Mouse (Mus musculus): ENCODE measurements around the gene B3gat3. TPM values are rescaled to one million over a fixed set of nuclear protein-coding genes. Genes with fewer than 3 reads are reported as not detected.

Gene B3gat3
- polyA plus RNA-seq, 1 experiment from 2014 or later: 2.5 TPM

Other genes with a start within 250 kb of the B3gat3 start
- 109 TPM for gene Slc3a2, start 197.0 kb upstream of the B3gat3 start, polyA plus RNA-seq (2014; fragmentation: Illumina TruSeq; extraction: RNeasy Lipid Tissue Mini Kit (QIAGEN cat#74804); ENCODE audit: low read depth, low replicate concordance)
- gene Wdr74, start 184.5 kb upstream of the B3gat3 start, polyA plus RNA-seq (2014; fragmentation: Illumina TruSeq; extraction: RNeasy Lipid Tissue Mini Kit (QIAGEN cat#74804); ENCODE audit: low read depth, low replicate concordance): 12.8 TPM
- 11.7 TPM for gene 1700092M07Rik, start 179.7 kb upstream of the B3gat3 start, polyA plus RNA-seq (2014; fragmentation: Illumina TruSeq; extraction: RNeasy Lipid Tissue Mini Kit (QIAGEN cat#74804); ENCODE audit: low read depth, low replicate concordance)
- 48.6 TPM for gene Stx5a, start 179.0 kb upstream of the B3gat3 start, polyA plus RNA-seq (2014; fragmentation: Illumina TruSeq; extraction: RNeasy Lipid Tissue Mini Kit (QIAGEN cat#74804); ENCODE audit: low read depth, low replicate concordance)
- gene Nxf1, start 163.3 kb upstream of the B3gat3 start, polyA plus RNA-seq (2014; fragmentation: Illumina TruSeq; extraction: RNeasy Lipid Tissue Mini Kit (QIAGEN cat#74804); ENCODE audit: low read depth, low replicate concordance): 182 TPM
- gene Tmem223, start 149.4 kb upstream of the B3gat3 start, polyA plus RNA-seq (2014; fragmentation: Illumina TruSeq; extraction: RNeasy Lipid Tissue Mini Kit (QIAGEN cat#74804); ENCODE audit: low read depth, low replicate concordance): 4.5 TPM
- gene Tmem179b, start 145.9 kb upstream of the B3gat3 start, polyA plus RNA-seq (2014; fragmentation: Illumina TruSeq; extraction: RNeasy Lipid Tissue Mini Kit (QIAGEN cat#74804); ENCODE audit: low read depth, low replicate concordance): 14.4 TPM
- gene Taf6l, start 134.0 kb upstream of the B3gat3 start, polyA plus RNA-seq (2014; fragmentation: Illumina TruSeq; extraction: RNeasy Lipid Tissue Mini Kit (QIAGEN cat#74804); ENCODE audit: low read depth, low replicate concordance): 3.2 TPM
- 51.5 TPM for gene Polr2g, start 121.8 kb upstream of the B3gat3 start, polyA plus RNA-seq (2014; fragmentation: Illumina TruSeq; extraction: RNeasy Lipid Tissue Mini Kit (QIAGEN cat#74804); ENCODE audit: low read depth, low replicate concordance)
- 5.3 TPM for gene Zbtb3, start 117.8 kb upstream of the B3gat3 start, polyA plus RNA-seq (2014; fragmentation: Illumina TruSeq; extraction: RNeasy Lipid Tissue Mini Kit (QIAGEN cat#74804); ENCODE audit: low read depth, low replicate concordance)
- gene Ttc9c, start 101.0 kb upstream of the B3gat3 start, polyA plus RNA-seq (2014; fragmentation: Illumina TruSeq; extraction: RNeasy Lipid Tissue Mini Kit (QIAGEN cat#74804); ENCODE audit: low read depth, low replicate concordance): 14.5 TPM
- gene Hnrnpul2, start 100.4 kb upstream of the B3gat3 start, polyA plus RNA-seq (2014; fragmentation: Illumina TruSeq; extraction: RNeasy Lipid Tissue Mini Kit (QIAGEN cat#74804); ENCODE audit: low read depth, low replicate concordance): 45.8 TPM
- gene AC129217.1, start 90.6 kb upstream of the B3gat3 start, polyA plus RNA-seq (2014; fragmentation: Illumina TruSeq; extraction: RNeasy Lipid Tissue Mini Kit (QIAGEN cat#74804); ENCODE audit: low read depth, low replicate concordance): 0.76 TPM
- gene Bscl2, start 82.9 kb upstream of the B3gat3 start, polyA plus RNA-seq (2014; fragmentation: Illumina TruSeq; extraction: RNeasy Lipid Tissue Mini Kit (QIAGEN cat#74804); ENCODE audit: low read depth, low replicate concordance): 360 TPM
- 0.53 TPM for gene Gng3, start 81.2 kb upstream of the B3gat3 start, polyA plus RNA-seq (2014; fragmentation: Illumina TruSeq; extraction: RNeasy Lipid Tissue Mini Kit (QIAGEN cat#74804); ENCODE audit: low read depth, low replicate concordance)
- 0.56 TPM for gene Lrrn4cl, start 69.6 kb upstream of the B3gat3 start, polyA plus RNA-seq (2014; fragmentation: Illumina TruSeq; extraction: RNeasy Lipid Tissue Mini Kit (QIAGEN cat#74804); ENCODE audit: low read depth, low replicate concordance)
- gene Ubxn1, start 48.9 kb upstream of the B3gat3 start, polyA plus RNA-seq (2014; fragmentation: Illumina TruSeq; extraction: RNeasy Lipid Tissue Mini Kit (QIAGEN cat#74804); ENCODE audit: low read depth, low replicate concordance): 23.5 TPM
- 2.4 TPM for gene Uqcc3, start 39.5 kb upstream of the B3gat3 start, polyA plus RNA-seq (2014; fragmentation: Illumina TruSeq; extraction: RNeasy Lipid Tissue Mini Kit (QIAGEN cat#74804); ENCODE audit: low read depth, low replicate concordance)
- 107 TPM for gene Lbhd1, start 36.6 kb upstream of the B3gat3 start, polyA plus RNA-seq (2014; fragmentation: Illumina TruSeq; extraction: RNeasy Lipid Tissue Mini Kit (QIAGEN cat#74804); ENCODE audit: low read depth, low replicate concordance)
- gene Gm49403, start 36.4 kb upstream of the B3gat3 start, polyA plus RNA-seq (2014; fragmentation: Illumina TruSeq; extraction: RNeasy Lipid Tissue Mini Kit (QIAGEN cat#74804); ENCODE audit: low read depth, low replicate concordance): not detected
- gene 1810009A15Rik, start 31.5 kb upstream of the B3gat3 start, polyA plus RNA-seq (2014; fragmentation: Illumina TruSeq; extraction: RNeasy Lipid Tissue Mini Kit (QIAGEN cat#74804); ENCODE audit: low read depth, low replicate concordance): 35.7 TPM
- gene Gm49416, start 31.4 kb upstream of the B3gat3 start, polyA plus RNA-seq (2014; fragmentation: Illumina TruSeq; extraction: RNeasy Lipid Tissue Mini Kit (QIAGEN cat#74804); ENCODE audit: low read depth, low replicate concordance): not detected
- gene Ints5, start 27.4 kb upstream of the B3gat3 start, polyA plus RNA-seq (2014; fragmentation: Illumina TruSeq; extraction: RNeasy Lipid Tissue Mini Kit (QIAGEN cat#74804); ENCODE audit: low read depth, low replicate concordance): 0.32 TPM
- gene Ganab, start 22.3 kb upstream of the B3gat3 start, polyA plus RNA-seq (2014; fragmentation: Illumina TruSeq; extraction: RNeasy Lipid Tissue Mini Kit (QIAGEN cat#74804); ENCODE audit: low read depth, low replicate concordance): 30.6 TPM
- gene Rom1, start 9.0 kb downstream of the B3gat3 start, polyA plus RNA-seq (2014; fragmentation: Illumina TruSeq; extraction: RNeasy Lipid Tissue Mini Kit (QIAGEN cat#74804); ENCODE audit: low read depth, low replicate concordance): 1.2 TPM
- gene Eml3, start 9.2 kb downstream of the B3gat3 start, polyA plus RNA-seq (2014; fragmentation: Illumina TruSeq; extraction: RNeasy Lipid Tissue Mini Kit (QIAGEN cat#74804); ENCODE audit: low read depth, low replicate concordance): 0.77 TPM
- 44.3 TPM for gene Mta2, start 21.5 kb downstream of the B3gat3 start, polyA plus RNA-seq (2014; fragmentation: Illumina TruSeq; extraction: RNeasy Lipid Tissue Mini Kit (QIAGEN cat#74804); ENCODE audit: low read depth, low replicate concordance)
- gene Tut1, start 33.5 kb downstream of the B3gat3 start, polyA plus RNA-seq (2014; fragmentation: Illumina TruSeq; extraction: RNeasy Lipid Tissue Mini Kit (QIAGEN cat#74804); ENCODE audit: low read depth, low replicate concordance): 7.6 TPM
- gene Eef1g, start 46.7 kb downstream of the B3gat3 start, polyA plus RNA-seq (2014; fragmentation: Illumina TruSeq; extraction: RNeasy Lipid Tissue Mini Kit (QIAGEN cat#74804); ENCODE audit: low read depth, low replicate concordance): 146 TPM
- gene Ahnak, start 68.9 kb downstream of the B3gat3 start, polyA plus RNA-seq (2014; fragmentation: Illumina TruSeq; extraction: RNeasy Lipid Tissue Mini Kit (QIAGEN cat#74804); ENCODE audit: low read depth, low replicate concordance): 4.2 TPM
- gene Scgb1a1, start 167.6 kb downstream of the B3gat3 start, polyA plus RNA-seq (2014; fragmentation: Illumina TruSeq; extraction: RNeasy Lipid Tissue Mini Kit (QIAGEN cat#74804); ENCODE audit: low read depth, low replicate concordance): not detected
- 224 TPM for gene Asrgl1, start 215.3 kb downstream of the B3gat3 start, polyA plus RNA-seq (2014; fragmentation: Illumina TruSeq; extraction: RNeasy Lipid Tissue Mini Kit (QIAGEN cat#74804); ENCODE audit: low read depth, low replicate concordance)

Data from testis, adult 10 weeks (tissue).